Mouse (Mus musculus) activated CD4-positive, CD25-positive, alpha-beta regulatory T cell, adult 4 months (primary cell): ENCODE data around the gene P2rx3. TPM values are rescaled to one million over a fixed set of nuclear protein-coding genes. Genes with fewer than 3 reads are reported as not detected.

Source experiments
- ATAC-seq: one replicate; pipeline ENCODE4 v1.8.0; 2017
- polyA plus RNA-seq, 2 experiments: library from polyadenylated mRNA; unstranded; fragments of 100-300 nt; shearing (Covaris generic); gene quantifications; one replicate each; pipeline ENCODE4 v1.2.1; 2017

The P2rx3 gene
- under 1 TPM in 1 of 2 experiments, not detected in 1; 0.62 TPM for polyA plus RNA-seq

DNA sequence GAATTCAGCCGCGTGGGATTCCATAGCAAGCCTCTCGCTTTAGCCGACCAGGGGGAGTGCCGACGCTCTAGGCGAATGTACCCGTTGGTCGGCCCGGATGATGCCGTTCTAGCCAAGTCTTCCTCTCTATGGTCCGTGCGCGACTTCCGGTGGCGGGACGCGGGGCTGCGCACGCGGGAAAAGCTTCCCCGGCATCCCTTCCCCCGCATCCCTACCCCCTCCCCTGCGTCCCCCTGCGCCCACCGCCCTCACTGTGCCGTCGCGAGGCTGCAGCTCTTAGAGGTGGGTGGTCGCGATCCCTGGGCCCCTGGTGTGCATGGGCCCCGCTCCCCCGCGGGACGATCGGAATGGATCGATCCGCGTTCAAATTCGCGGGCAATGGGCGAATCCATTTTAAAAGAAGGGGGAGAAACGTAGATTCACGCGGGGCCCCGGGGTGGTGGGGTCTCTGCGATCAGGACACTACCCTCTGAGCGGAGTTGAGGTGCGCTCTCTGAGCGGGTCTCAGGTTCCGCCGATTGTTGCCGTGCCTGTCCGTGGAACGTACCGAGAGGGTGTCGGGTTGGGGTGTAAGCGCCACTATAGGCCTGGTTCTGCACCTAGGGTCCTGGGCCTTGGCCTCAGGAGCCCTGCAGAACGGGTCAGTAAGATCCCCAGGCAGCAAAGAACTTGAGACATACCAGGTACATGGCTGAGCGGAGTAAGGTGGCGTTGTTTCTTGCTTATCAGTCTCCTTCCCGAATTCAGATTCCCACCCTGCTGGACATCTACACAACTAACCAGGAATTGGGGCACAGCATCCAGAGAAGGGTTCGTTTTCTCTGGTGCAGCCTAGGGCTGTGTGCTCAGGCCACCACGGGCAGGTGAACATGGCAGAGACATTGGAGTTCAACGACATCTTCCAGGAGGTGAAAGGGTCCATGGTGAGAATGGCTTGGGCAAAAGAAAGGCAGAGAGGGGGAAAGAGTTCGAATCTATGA lies at the start of gene P2rx3, which contains the start of gene Ssrp1:
Gene P2rx3 (minus strand): TSS at position 416 of the 980 bp plus-strand sequence.
Gene Ssrp1 (plus strand): TSS at position 188 of the 980 bp plus-strand sequence.
- ATAC-seq: peak; percentile 94

DNA sequence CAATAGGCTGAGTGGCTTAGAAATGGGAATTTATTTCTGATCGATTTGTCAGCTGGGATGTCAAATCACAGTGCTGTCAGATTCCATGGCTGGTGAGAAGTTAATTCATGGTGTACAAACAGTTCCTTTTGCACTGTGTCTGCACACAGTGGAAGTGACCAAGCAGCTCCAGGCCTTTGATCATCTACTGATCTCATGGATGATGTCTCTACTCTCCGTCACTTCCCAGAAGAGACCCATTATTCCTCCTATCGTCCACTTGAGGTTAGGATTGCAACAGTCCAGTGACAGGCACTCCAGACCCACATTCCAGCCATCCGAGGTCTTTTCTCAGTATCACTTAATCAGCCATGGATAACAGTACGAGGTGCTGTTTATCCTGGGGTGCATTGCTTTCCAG lies 36.5 kb upstream of the P2rx3 start:
- ATAC-seq: no peak

DNA sequence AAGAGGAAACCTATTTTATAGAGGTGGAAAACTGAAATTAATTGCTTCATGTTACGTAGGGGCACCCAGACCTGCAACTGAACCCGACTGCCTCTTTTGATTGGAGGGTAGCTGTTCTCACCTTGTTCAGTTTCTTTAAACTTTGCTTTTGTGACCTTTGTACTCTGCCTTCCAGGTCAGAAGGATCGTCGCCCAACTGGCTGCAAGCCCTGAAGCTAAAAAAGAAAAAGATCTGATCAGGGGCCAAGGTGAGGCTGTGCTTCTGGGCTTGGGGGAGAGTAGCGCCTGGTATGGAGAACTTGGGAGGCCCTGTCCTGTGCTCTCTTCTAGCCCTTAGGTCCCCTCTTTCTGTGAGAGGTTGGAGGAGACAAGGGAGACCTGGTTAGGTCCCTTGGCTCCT lies 34.7 kb upstream of the P2rx3 start:
- ATAC-seq: no peak

DNA sequence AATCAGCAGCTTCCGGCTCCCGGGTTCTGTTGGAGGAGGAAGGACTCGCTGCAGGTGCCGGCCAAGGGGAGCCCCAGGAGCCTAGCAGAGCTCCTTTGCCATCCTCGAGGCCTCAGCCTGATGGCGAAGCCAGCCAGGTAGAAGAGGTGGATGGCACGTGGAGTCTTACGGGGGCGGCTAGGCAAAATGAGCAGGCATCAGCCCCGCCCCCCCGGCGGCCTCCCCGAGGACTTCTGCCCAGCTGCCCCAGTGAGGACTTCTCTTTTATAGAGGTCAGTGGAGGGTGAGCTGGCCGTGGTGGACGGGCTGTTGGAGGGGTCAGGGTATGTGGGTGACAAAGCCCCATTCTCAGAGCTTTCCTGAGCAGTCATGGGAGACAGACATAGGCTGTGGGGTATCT lies 32.8 kb upstream of the P2rx3 start:
- no peak for ATAC-seq

DNA sequence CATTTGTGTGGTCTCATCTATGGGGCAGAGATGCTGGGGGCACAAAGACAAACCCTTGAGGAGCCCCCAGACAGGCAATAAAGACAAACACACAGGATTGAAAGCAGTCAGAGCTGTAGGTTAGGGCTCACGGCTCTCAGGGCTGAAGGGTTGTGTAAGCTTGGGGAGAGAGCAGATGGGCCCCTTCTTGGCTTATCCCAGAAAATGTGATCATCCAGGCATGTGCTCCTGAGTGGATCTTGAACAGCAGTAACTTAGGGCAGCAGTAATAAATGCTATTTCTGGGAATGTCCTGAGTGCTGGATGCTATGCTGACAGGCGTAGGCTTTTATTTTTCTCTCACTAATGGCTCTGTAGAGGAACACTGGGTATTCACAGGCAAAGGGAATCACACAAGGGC lies 31.4 kb upstream of the P2rx3 start:
- no peak for ATAC-seq

DNA sequence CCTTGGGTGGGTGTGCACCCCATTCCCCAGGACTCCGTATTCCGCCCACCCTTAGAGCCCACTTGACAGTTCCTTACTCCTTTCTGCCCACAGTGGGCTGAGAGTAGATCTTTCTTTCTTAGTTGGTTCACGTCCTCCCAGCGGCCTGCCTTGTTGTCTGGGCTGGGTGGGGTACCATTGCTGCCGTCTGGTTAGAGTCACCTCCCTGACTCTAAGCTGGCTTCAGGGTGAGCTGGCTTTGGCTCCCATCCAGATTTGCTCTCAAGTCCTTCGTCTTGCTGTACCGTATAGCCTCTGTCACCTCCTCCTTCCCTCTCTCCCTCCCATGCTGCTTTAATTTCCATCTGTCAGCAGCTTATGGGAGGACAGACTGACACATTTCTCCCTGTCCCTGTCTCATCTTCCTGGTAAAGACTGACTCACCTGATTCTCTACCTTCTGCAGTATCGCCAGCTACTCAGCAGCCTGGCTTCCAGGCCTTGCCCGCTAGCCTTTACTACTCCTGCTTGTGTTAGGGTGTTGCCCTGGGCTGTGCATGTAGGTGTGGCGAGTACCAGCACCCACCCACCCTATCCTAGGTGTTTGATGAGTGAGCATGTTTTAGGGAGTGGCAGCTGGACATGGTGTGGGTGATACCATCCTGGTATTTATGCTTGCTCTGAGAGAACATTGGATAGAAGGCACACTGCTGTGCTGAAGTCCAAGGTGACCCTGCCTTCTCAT lies 30.8 kb upstream of the P2rx3 start:
- no peak for ATAC-seq

DNA sequence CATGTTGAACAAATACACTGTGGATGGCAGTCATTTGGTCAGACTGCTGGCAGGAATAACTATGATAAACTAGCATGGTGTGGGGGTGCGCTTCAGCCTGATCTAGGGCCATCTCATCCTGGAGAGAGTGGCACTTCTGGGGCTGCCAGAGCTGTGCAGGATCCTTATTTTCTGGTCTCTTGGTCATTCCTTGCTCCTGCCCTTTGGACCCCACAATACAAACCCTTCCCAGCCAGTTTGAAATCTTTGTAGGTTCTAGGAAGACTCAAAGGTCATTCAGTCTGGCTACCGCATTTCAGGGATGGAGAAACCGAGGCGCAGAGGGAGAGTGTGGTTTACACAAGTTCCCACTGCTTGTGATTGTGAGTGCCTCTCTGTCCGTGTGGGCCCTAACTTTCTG lies 29.7 kb upstream of the P2rx3 start:
- ATAC-seq: no peak

DNA sequence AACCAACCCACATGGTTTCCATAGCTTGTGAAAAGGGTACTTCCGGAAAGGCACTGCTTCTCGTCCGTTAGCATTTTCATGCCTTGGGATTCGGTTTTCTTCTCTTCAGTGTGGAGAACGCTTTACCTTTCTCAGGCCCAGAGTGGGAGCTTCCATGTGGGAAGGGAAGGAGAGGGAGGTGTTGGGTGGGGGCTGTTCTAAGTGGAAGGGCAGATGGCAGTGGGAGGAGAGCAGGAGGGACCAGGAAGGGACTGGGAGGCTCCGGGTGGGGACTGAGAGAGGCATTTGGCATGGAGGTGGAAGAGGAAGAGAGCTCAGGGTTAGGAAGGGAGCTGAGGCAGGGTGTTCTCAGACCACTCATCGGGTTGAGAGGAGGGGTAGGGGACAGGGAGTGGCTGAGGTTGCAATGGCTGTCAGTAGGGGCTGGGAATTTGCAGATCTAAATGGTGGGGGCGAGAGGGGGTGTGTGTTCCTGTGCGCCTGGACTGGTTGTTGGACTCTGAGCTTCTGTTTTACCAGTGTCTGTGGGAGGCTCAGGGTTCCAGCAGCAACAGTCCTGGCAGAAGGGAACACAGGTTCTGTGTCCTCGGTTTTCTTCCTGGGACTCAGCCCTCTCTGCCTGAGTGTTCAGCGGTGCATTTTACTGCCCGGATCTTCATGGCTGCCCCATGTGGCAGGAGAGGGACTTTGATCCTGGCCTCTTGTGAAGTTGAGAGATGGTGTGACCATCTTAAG lies 28.0 kb upstream of the P2rx3 start:
- no peak for ATAC-seq

DNA sequence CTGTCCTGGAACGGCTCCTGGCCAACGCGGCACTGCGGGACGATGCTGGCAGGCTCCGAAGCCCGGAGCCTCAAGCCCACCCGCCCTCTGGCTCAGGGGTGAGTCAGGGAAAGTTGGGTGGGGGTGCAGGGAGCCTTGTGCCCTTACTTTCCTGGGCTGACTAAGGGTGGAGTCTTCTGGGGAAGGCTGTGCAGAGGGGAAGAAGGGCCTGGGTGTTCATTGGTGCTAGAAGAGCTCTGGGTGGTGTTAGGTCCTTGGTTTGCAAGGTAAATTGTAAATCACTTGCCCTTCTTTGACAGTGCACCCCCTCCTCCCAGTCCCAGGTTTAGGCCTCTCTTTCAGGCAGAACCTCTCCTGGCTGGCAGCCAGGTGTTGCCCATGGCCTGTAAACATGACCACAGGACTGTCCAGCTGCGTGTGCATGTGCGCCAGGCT lies 23.9 kb upstream of the P2rx3 start:
- no peak for ATAC-seq

DNA sequence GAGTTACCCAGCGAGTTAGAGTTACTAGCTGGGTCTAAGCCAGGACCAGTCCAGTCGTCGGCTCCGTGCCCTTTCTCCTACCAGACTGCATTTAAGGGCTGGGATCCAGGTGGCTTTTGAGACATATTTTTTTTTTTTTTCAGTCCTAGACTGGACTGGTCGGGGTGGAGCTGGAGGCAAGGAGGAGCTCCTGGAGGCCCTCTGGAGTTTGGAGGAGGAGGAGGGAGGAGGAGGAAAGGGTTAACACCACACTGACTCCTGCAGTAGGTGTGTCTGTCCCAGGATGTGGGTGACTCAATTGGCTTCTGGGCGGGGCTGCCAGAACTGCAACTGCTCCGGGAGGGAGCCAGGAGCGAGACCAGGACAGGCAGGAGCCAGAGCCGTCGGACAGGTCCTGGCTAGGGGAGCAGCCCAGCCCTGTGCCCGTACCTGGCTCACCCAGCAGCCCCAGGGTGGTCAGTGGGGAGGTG lies 23.4 kb upstream of the P2rx3 start:
- peak; percentile 89 for ATAC-seq

DNA sequence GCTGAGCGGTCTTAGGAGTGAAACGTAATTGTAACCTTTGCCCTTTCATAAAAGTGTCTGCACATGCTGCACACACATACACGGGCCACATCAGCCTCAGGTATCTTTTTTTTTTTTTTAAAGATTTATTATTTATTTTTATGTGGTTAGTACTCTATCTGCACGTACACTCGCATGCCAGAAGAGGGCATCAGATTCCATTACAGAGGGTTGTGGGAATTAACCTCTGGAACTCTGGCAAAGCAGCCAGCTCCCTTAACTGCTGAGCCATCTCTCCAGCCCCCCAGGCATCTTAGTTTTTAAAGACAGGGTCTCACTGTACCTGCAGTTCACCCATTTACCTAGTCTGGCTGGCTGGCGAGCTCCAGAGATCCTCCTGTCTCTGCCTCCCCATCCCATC lies 22.4 kb upstream of the P2rx3 start:
- ATAC-seq: no peak

DNA sequence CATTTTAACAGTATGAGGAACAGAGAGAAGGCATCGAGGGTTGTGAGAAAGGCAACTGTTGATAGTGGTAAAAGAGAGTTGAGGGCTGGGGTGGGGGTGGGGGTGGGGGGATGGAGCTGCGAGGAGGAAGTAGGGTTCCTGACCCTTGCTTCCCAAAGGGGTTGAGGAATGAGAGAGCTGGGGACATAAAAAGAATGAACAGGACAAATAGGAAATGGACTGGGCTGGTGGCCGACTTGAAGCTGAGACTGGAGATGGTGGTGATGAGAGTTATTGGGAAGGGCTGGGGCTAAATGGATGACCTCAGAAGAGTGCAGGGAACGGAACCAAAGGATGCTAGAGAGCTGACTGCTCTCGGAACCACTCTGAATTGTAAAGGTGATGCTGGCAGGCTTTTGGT lies 19.4 kb upstream of the P2rx3 start:
- no peak for ATAC-seq

DNA sequence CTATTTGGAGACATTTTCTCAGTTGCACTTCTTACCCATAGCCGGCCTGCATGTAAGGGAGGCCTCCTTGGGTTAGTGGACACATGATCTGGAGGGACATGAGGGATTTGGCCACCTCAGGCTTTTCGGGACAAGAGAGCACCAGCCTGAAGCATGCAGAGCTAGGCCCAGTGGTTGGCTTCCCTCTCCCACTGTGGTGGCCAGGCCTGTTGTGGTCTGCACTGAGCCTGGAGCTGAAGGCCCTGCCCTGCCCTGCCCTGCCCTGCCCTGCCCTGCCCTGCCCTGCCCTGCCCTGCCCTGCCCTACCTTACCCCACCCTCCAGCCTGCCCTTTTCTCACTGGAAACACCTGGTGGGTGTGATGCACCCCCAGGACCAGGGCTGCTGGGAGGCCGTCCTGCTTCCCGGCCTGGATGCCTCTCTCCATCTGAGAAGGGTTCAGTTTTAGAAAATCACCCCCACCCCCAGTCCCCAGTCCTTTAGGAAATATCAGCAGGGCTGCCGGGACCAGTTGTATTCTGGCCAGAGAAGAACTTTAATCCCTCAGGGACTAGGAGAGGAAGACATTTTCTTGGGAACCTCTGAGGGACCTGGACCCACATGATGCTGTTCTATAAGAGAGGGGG lies 16.0 kb upstream of the P2rx3 start:
- no peak for ATAC-seq

DNA sequence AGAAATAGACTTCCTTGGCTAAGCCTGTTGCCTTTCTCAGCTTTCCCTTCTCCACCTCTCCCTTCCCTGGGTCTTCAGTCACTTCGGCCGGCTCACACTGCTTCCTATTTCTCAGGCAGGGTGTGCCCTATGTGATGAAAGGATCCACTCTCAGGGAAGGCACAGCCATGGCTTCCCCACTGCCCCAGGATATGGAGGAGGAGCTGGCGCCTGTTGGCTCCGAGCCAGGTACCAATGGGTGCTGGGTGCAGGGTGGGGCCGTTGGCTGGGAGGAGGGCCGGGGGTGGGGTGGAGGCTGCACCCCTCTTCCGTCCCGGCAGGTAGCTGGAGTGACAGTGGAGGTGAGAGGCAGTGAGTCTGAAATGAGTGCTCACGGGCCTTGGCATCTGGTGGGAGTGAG lies 13.5 kb upstream of the P2rx3 start:
- ATAC-seq: no peak

DNA sequence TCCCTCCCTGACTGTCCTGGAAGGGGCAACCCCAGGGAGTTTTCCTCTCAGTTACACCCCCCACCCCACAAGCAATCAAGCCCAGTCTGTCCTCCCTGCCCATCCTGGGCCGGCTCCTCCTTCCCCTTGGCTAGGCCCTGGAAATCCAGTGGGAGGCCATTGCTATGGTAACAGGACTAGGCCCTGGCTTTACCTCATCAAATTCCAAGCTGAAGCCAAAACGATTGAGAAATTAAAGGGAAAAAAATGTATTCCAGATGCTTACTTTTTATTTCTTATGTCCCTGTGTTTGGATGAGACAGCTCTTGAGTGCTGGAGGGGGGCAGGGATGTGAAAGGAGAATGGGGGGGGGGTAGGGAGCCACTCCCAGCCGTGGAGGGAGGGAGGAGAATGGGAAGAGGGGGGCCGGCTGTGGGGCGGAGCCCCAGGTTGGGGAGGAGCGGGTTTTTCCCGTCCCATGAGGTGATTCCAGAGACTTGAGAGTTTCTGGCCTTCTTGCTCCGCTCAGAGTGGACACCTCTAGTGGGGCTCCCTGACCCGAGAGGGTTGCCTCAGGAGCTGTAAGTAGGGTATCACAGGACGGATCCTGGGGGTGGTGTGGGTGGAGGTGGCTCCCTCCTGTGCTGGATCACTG lies 12.9 kb upstream of the P2rx3 start:
- ATAC-seq: no peak

DNA sequence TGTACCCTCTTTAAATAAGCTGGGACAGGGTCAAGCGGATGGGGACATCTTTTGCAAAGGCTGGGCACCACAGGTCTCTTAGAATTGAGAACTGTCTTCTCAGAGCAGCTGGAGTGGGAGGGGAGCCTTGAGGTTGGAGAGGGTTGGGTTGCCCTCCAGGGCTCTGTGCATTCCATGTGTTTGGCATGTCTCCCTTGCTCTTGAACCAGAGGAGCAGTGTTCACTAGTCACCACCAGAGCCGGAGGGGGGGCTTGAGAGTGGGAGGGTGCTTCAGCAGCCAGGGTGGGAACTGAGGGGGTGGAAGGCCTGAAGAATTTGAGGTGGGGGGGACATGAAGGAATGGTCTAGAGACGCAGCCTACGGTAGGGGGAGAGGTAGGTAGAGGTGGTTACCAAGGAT lies 12.0 kb upstream of the P2rx3 start:
- no peak for ATAC-seq

DNA sequence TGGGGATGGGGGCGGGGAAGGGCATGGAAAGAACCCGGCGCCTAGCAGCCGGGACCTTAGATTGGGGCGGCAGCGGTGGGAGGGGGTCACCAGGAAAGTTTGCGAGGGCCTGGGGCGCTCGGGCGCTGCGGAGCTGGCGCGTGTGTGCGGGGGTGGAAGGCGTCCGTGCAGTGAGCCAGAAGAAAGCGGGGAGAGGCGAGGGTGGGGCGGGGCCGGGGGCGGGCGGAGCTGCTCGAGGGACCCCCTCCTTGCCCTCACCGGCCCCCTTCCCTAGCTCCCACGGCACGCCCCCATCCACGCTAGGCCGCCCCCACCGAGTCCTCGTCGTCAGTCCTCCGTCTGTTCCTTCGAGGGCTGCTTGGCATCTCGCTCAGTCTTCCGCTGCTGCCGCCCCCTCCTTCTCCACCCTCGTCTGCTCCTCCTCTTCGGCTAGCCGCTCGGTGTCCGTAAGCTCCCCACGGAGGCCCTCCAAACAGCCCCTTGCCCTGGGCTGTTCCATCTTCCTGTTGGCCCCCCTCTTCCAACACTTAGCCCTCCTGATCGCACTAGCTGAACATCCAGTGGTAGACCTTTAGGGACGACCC lies 11.0 kb upstream of the P2rx3 start:
- peak; percentile 21 for ATAC-seq

DNA sequence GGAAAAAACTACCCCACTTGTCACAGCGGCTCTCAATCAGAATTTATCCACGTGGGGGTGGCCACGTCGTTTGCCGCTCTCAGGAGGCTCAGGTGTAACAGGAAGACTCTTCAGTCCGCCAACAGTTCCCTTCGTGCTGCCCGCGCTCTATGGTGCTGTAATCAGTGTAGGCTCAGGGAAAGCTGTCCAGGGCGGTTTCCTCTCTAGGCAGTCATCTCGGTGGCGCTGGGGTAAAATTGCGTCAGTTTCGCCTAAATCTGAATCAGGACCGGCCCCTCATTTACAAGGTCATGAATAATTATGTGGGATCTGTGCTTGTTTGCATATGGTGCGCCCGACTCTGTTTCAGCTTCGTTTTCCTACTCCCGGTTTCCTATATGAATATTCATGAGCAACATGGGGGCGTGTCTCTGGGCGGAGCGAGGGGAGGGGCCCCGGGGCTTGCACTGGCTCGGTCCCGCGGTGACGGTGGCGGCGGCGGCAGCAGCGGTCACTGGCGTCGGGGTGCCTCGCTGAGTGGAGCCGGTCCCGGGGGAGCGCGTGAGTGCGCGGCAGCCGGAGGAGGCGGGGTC lies 10.4 kb upstream of the P2rx3 start, which contains the start of gene Tnks1bp1:
Gene Tnks1bp1 (plus strand): TSS at position 427 of the 572 bp plus-strand sequence.
- ATAC-seq: peak; percentile 92

DNA sequence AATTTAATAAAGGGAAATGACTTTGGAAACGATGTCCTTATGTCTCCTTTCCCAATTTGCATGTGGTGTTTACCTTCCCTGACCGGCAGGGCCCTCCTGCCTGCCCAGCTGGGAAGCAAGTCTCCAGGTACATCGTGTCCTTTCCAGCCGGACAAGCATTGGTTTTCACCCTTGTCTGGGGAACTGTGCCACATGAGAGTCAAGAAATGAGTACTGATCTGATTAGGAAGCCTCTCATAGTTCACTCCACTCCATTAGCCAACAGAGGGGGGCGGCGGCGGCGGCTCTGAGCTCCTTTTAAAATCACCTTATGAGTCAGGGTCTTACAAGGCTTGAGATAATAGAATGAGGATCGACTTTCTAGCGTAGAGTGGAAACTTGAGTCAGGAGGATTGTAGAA lies 9.8 kb upstream of the P2rx3 start:
- no peak for ATAC-seq

DNA sequence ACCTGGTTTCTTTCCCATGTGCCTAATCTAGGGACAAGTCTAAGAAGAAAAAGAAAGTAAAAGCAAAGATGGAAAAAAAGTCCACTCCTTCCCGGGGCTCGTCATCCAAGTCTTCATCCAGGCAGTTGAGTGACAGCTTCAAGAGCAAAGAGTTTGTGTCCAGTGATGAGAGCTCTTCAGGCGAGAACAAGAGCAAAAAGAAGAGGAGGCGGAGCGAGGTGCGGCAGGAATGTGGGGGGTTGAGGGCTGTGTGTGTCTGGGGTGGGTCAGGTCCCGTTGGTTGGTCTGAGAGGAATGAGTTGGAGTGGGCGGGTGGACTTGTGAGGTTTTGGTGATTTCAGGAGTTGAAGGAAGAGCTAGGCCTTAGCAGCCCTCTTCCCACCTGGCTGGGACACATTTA lies 9.0 kb upstream of the P2rx3 start:
- ATAC-seq: no peak

DNA sequence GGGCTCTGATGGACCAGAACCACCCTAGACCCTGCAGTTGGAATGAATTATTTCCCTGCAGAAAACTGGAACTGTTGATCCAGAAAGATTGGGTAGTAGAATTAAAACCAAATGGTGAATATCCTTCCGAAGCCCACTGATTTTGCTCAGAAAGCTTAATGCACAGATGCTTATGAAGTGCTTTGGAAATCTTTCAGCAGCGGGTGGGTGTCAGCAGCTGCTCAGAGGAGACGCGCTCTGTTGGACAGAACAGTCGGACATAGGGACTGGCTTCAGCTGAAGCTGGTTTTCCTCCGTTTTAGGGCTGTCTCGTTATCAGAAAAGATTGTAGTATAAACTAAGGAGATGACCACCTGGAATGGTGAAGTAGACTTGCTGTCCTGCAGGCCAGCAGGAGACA lies 6.4 kb upstream of the P2rx3 start:
- no peak for ATAC-seq
